Mouse (Mus musculus) forebrain, embryonic 16.5 days (tissue): ENCODE measurements at regions not wholly inside any gene's neighbourhood (a gene's known extent, or its start where the extent isn't known, plus 50 kb on each side); places are given as distances from the start of the nearest gene placed in this dataset.

ENCODE experiments used
- ATAC-seq: fragments of 200-750 bp; cut with Nextera tagmentation; 2 replicates; pipeline ENCODE4 v1.8.0; 2017; ENCODE audit warnings: mild to moderate bottlenecking, moderate library complexity
- H3K27ac ChIP-seq: fragments of 300-500 bp; sonication (generic); 2 replicates; pipeline ENCODE4 v1.5.1; 2014; ENCODE audit warnings: low read length, control low read depth
- H3K27me3 ChIP-seq: fragments of 300-500 bp; sonication (generic); replicated peaks from 2 replicates; pipeline ENCODE4 v1.6.1; 2014; ENCODE audit warnings: low read length; ENCODE audit not compliant: control insufficient read depth, insufficient read depth
- H3K36me3 ChIP-seq: fragments of 300-500 bp; sonication (generic); 2 replicates; pipeline ENCODE4 v1.6.1; 2014; ENCODE audit not compliant: control insufficient read depth, insufficient read depth
- H3K4me1 ChIP-seq: fragments of 300-500 bp; sonication (generic); replicated peaks from 2 replicates; pipeline ENCODE4 v1.6.1; 2014; ENCODE audit warnings: low read length; ENCODE audit not compliant: control insufficient read depth, insufficient read depth
- H3K4me2 ChIP-seq: fragments of 300-500 bp; sonication (generic); 2 replicates; pipeline ENCODE4 v1.6.1; 2014; ENCODE audit warnings: mild to moderate bottlenecking, low read length, control low read depth
- H3K4me3 ChIP-seq: fragments of 300-500 bp; sonication (generic); replicated peaks from 2 replicates; pipeline ENCODE4 v1.5.1; 2014; ENCODE audit warnings: mild to moderate bottlenecking, low read length, control low read depth
- H3K9ac ChIP-seq: fragments of 300-500 bp; sonication (generic); replicated peaks from 2 replicates; pipeline ENCODE4 v1.6.1; 2014; ENCODE audit warnings: low read depth, low read length, control low read depth
- H3K9me3 ChIP-seq: fragments of 300-500 bp; sonication (generic); 2 replicates; pipeline ENCODE4 v1.6.1; 2016; ENCODE audit warnings: low read length; ENCODE audit not compliant: control insufficient read depth
- WGBS: fragments of 180-500 bp; shearing (Covaris S2); extraction: QIAGEN DNeasy Blood & Tissue Kit; methylation state at CpG from one replicate; pipeline ENCODE4 v1.1.7; 2014; 5-methylcytosine and 5-hydroxymethylcytosine counted together

DNA sequence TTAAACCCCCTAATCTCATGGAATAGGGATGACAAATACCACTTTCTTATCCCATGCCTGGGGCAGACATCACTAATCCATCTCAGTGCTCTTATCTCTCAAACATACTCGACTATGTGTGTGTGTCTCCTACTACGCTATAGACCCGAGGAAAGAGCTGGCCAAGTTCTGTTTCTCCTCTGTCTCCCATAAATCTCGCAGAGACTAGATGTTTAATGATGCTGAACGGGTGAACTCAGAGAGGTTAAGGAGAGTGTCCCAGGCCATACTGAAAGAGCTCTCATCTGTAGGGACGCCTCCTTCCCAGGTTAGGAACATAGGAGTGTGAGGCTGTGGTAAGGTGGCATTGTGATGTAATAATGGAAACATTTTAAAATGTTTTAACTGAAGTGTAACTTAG is 221.2 kb upstream of the Habp2 start:
- Histone ChIP-seq H3K9ac (no peak overlapping the region), H3K4me2 (no peak overlapping the region), H3K9me3 (no peaks in the 10 kb centered on the region), H3K4me1 (peaks cover 13% of the 10 kb centered on the region), H3K4me3 (no peak overlapping the region), H3K27me3 (no peaks in the 10 kb centered on the region), H3K27ac (no peak overlapping the region), H3K36me3 (no peaks in the 10 kb centered on the region)
- WGBS: 86% methylated on average over 6 of the region's 6 CpGs
- ATAC-seq: no peak

DNA sequence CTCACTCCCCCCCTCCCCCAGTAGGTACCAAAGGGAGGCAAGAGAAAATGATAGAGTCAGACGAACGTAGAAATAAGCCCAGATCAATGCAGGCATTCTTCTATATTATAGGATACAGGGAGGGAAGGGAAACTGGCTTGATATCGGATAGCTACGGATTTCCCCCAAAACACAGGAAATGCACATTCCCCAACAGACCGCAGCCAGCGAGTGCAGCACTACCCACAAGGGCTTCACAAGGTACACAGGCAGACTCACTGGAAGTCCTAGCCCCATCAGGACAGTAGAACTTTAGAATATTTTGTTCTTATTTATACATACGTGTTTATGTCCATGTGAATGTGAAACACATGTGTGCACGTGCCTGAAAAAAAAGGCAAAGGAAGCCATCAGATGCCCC is 218.8 kb upstream of the Habp2 start:
- H3K27me3 ChIP-seq: no peaks in the 10 kb centered on the region
- peaks cover 2% of the 10 kb centered on the region; the same call in 1 of the 2 replicates for H3K4me1 ChIP-seq
- no peak overlapping the region for H3K4me3 ChIP-seq
- H3K9ac ChIP-seq: no peak overlapping the region
- no peak for ATAC-seq
- no peaks in the 10 kb centered on the region for H3K9me3 ChIP-seq
- H3K4me2 ChIP-seq: no peak overlapping the region
- no peaks in the 10 kb centered on the region for H3K36me3 ChIP-seq
- 84% methylated on average over 8 of the region's 8 CpGs for WGBS
- H3K27ac ChIP-seq: no peak overlapping the region

DNA sequence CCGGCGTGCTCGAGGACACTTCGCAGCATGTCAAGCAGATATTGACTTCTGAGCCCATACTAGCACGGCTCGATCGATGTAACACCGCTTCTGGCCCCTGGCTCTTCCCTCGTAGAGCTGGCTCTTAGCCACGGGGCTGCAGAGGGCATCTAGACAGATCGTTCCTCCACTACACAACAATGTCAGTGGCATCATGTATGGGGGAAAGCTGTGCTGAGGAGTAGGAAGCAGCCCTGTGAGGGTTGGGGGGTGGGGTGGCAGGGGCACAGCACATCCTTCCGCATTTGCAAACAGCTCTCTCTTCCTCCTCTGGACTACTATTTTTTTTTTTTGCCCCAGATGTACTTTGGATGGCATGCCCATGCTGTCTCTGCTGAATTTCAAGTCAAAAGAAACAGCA is 218.1 kb upstream of the Habp2 start:
- WGBS: 64% methylated on average over 12 of the region's 12 CpGs
- no peaks in the 10 kb centered on the region; the same call in 1 of the 2 replicates for H3K4me1 ChIP-seq
- ATAC-seq: no peak
- no peak overlapping the region for H3K4me2 ChIP-seq
- H3K9ac ChIP-seq: no peak overlapping the region
- H3K9me3 ChIP-seq: no peaks in the 10 kb centered on the region
- no peaks in the 10 kb centered on the region for H3K27me3 ChIP-seq
- H3K4me3 ChIP-seq: no peak overlapping the region
- H3K36me3 ChIP-seq: no peaks in the 10 kb centered on the region
- no peak overlapping the region for H3K27ac ChIP-seq

DNA sequence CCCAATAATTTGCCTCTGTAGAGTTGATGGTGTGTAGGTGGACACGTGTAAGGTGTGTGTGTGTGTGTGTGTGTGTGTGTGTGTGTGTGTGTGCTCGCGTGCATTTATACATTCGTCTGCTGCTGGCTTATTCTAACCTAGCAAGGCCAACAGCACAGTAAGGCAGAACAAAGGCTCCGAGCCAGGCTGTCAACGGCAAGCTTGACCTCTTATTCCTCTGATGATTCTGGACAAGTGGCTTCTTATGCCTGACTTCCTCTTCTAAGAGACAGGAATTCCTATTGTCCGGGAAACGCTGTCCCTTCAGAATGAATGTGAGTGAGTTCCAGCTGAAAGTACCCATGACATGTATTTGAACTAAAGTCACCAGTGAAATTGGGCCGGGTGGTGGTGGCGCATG is 217.7 kb upstream of the Habp2 start:
- 56% methylated on average over 10 of the region's 10 CpGs for WGBS
- ATAC-seq: no peak

DNA sequence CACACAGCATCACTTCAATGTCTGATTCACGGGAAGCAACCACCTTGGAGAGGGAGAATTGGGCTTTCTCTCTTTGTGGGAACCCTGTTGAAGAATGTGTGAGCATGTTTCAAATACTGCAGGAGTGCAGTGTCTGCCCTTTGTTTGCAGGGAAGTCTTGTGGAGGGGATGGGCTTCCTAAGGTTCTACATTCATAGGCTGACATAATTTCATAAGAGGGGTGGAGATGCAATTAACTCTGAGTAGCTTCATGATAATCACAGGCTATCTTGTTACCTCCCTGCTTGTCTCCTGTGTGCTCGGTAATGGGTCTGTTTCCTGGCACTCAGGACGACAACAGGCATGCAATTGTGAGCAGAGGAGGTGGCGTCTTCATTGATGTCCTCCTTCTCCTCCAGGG is 215.6 kb upstream of the Habp2 start:
- no peaks in the 10 kb centered on the region for H3K27me3 ChIP-seq
- no peaks in the 10 kb centered on the region for H3K9me3 ChIP-seq
- no peak overlapping the region for H3K9ac ChIP-seq
- no peak overlapping the region for H3K4me3 ChIP-seq
- no peak for ATAC-seq
- WGBS: 54% methylated on average over 4 of the region's 4 CpGs
- H3K27ac ChIP-seq: no peak overlapping the region
- no peaks in the 10 kb centered on the region for H3K36me3 ChIP-seq
- H3K4me2 ChIP-seq: no peak overlapping the region
- H3K4me1 ChIP-seq: no peaks in the 10 kb centered on the region; the same call in 1 of the 2 replicates

More for the DNA sequence above, 217.7 kb upstream of the Habp2 start:
- Histone ChIP-seq H3K4me3 (no peak overlapping the region), H3K36me3 (no peaks in the 10 kb centered on the region), H3K27me3 (no peaks in the 10 kb centered on the region), H3K9me3 (no peaks in the 10 kb centered on the region), H3K4me1 (no peaks in the 10 kb centered on the region; the same call in 1 of the 2 replicates), H3K9ac (no peak overlapping the region), H3K27ac (no peak overlapping the region), H3K4me2 (no peak overlapping the region)

DNA sequence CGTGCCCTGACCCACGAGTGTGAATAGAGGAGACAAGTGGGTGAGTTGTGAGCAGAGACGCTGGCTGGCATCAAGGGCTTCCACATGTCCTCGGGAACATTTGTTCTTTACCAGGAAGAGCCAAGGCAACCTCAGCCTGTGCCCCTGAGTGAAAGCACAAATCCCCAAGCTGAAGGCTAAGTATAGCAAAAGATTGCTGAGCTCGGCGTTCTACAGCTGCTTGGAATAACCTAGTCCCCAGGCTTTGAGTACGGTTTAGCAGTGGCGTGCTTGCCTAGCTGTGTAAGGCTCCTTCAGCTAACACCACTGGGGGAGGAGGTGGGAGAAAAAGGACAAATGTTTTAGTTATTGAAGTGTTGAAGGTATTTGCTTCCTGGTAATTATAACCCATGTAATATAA is 210.8 kb upstream of the Habp2 start:
- Histone ChIP-seq H3K9me3 (no peaks in the 10 kb centered on the region), H3K4me2 (no peak overlapping the region), H3K4me3 (no peak overlapping the region), H3K27me3 (no peaks in the 10 kb centered on the region), H3K9ac (no peak overlapping the region), H3K27ac (no peak overlapping the region), H3K4me1 (no peaks in the 10 kb centered on the region), H3K36me3 (no peaks in the 10 kb centered on the region)
- no peak for ATAC-seq
- 86% methylated on average over 8 of the region's 8 CpGs for WGBS

DNA sequence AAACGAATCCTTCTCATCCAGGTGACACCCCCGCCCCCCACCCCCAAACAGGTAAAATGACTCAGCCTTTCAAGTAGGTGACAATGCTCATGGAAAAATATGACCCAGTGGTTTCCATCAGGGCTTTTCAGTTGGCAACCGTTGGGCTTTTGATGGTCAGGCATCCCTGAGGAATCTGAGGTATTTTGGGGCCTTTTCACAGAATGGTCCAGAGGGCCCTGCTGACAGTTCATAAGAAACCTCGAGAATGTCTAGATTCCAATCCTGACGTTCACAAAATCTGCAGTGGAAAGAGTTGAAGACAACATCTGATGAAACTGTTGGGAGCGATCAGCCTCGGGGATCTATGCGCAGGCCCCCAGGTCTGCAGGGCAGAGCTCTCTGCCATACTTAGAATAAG is 209.4 kb upstream of the Habp2 start:
- Histone ChIP-seq H3K27me3 (no peaks in the 10 kb centered on the region), H3K4me3 (no peak overlapping the region), H3K9me3 (no peaks in the 10 kb centered on the region), H3K27ac (no peak overlapping the region), H3K4me2 (no peak overlapping the region), H3K36me3 (no peaks in the 10 kb centered on the region), H3K4me1 (no peaks in the 10 kb centered on the region), H3K9ac (no peak overlapping the region)
- 86% methylated on average over 8 of the region's 8 CpGs for WGBS
- ATAC-seq: no peak

DNA sequence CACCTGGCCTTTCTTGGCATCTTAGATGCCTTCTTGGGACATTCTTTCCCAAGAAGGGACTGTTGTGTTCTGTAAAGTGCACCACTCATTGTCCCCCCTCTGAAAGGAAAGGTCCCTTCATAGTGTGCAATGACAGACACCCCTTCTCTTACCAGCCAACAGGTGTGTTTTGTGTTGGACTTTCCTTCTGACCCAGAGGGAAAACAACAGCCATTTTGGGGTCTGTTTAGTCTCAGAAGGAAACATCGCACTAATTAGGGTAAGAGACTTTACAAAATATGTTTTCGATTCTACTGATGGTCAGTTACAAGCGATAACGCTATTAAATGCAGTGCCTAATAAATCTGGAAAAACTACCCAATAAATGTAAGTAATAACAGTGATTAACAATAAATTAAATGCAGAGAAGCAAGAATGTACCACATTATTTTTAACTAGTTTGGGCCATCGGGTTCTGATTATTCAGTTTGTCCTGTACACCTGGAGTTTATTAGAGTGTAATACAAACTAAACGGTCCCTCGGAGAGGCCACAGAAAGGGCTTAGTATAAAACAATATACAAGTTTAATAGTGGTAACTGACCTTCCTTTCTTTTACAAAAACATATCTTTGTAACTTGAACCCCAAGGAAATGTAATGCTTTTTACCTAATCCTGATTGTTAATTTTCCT is 200.4 kb upstream of the Habp2 start:
- no peak for ATAC-seq

DNA sequence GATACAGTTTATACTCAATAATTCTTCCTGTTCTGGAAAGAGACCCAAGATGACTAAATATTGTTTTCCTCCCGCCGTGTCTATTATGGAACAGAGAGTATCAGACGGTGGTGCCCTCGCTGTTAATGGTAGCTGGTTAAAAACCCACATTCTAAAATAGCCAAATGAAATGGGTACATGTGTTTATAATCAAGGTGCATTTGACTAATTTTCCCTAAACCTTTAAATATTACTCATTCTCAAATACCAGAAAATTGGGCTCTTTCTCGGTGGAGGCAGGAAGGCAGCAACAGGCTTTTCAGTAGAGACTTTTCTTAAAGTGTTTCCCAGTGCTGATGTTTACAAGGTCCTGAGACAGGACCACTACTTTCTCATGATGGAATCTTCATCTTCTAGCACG is 199.8 kb upstream of the Habp2 start:
- Histone ChIP-seq H3K4me1 (no peaks in the 10 kb centered on the region), H3K36me3 (no peaks in the 10 kb centered on the region), H3K4me2 (no peak overlapping the region), H3K9ac (no peak overlapping the region), H3K27me3 (no peaks in the 10 kb centered on the region), H3K27ac (no peak overlapping the region), H3K9me3 (peaks cover 7% of the 10 kb centered on the region; the same call in 1 of the 2 replicates), H3K4me3 (no peak overlapping the region)
- no peak for ATAC-seq
- WGBS: 88% methylated on average over 6 of the region's 6 CpGs

More for the DNA sequence above, 200.4 kb upstream of the Habp2 start:
- Histone ChIP-seq H3K9ac (no peak overlapping the region), H3K27me3 (no peaks in the 10 kb centered on the region), H3K27ac (no peak overlapping the region), H3K9me3 (peaks cover 7% of the 10 kb centered on the region; the same call in 1 of the 2 replicates), H3K4me1 (no peaks in the 10 kb centered on the region), H3K4me2 (no peak overlapping the region), H3K4me3 (no peak overlapping the region), H3K36me3 (no peaks in the 10 kb centered on the region)
- WGBS: 92% methylated on average over 7 of the region's 7 CpGs
